19 mouse cellular contexts compared by ENCODE assay signal in the genomic region with DNA sequence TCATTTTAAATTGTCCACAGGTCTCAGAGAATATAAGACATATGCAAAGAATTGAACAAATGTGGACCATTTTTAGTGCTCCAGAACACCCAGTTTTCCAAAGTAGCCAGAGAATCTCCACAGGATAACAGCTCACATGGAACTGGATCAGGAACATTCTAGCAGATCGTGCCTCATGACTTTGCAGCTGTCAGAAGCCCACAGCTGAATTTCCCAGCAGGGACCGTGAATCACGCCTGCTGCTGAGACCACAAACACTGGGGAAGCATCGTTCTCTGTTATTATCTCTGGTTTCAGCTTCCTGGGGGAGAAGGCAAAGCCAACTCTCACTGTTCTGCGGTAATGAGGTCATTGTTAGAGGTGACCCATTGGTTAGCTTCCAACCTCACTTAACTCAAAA.
DNase-seq lines count a peak whose midpoint lies in the region; ATAC-seq lines count a peak whose summit lies in the region.
"Had no signal": no experiment of that assay in that cellular context is flagged by ENCODE, and none has a peak within 500 bp of the region (broad histone marks: within the 10 kb centered on the region; RNA-seq: fewer than 3 reads in every experiment).

No protein-coding gene starts in this region.

- peak; percentile 23; the same call in 1 of the 2 replicates for ATAC-seq in frontal cortex, adult (ENCODE audit: low TSS enrichment)
- ATAC-seq: CD4-positive, CD25-positive, alpha-beta regulatory T cell, adult 4 months; forebrain, embryonic 13.5 days; intestine, embryonic 16.5 days; midbrain, embryonic 15.5 days had no signal

- intact Hi-C loops in left cerebral cortex, postnatal 14 days (cut with DNase I), result no loop called here

- DNase-seq in frontal cortex, postnatal 25 days (ENCODE audit: low spot score in 2 of 2), result no peak
- peak; percentile 7 to 45 for DNase-seq in left cerebral cortex, postnatal 14 days (ENCODE audit: low spot score in 2 of 2)
- DNase-seq in left cerebral cortex, adult 8-10 months (ENCODE audit: low spot score in 2 of 2), result no peak
- peak; percentile 1 for DNase-seq in NIH3T3 (ENCODE audit: low read depth)
- DNase-seq in neural tube, embryonic 10.5 days (ENCODE audit: extremely low spot score, low spot score), result no peak
- no peak for DNase-seq in kidney, adult 9 months
- DNase-seq: adrenal gland, postnatal 10 days; cerebellum, adult 2 months; cerebellum, postnatal 14 days; gastrocnemius, postnatal 25 days; heart, adult 11 months; kidney, adult 8-10 months; kidney, postnatal 10 days; thymus, postnatal 14 days had no signal

Comparison
In these comparisons a context has a peak if more than half of its experiments do, and no peak if none do; other contexts are left out.
1. DNase-seq: peak in left cerebral cortex, postnatal 14 days (2 of 2) and NIH3T3 (single experiment); none in frontal cortex, postnatal 25 days (0 of 2), left cerebral cortex, adult 8-10 months (0 of 2), neural tube, embryonic 10.5 days (single experiment) and kidney, adult 9 months (single experiment).